Mouse (Mus musculus) hindbrain, embryonic 13.5 days (tissue): Measurements from ENCODE around the gene Helz2. TPM values are rescaled to one million over a fixed set of nuclear protein-coding genes. Genes with fewer than 3 reads are reported as not detected.

Source experiments
- ATAC-seq: fragments of 200-750 bp; cut with Nextera tagmentation; 2 replicates; pipeline ENCODE4 v1.8.0; 2017; ENCODE audit warnings: moderate TSS enrichment; ENCODE audit not compliant: low FRiP score
- H3K27ac ChIP-seq: fragments of 300-500 bp; sonication (generic); 2 replicates; pipeline ENCODE4 v1.5.1; 2015; ENCODE audit warnings: inconsistent platforms, mild to moderate bottlenecking, moderate library complexity
- H3K27me3 ChIP-seq: fragments of 300-500 bp; sonication (generic); 2 replicates; pipeline ENCODE4 v1.6.1; 2015; ENCODE audit warnings: mild to moderate bottlenecking, inconsistent platforms
- H3K36me3 ChIP-seq: fragments of 300-500 bp; sonication (generic); 2 replicates; pipeline ENCODE4 v1.6.1; 2015; ENCODE audit warnings: mild to moderate bottlenecking, inconsistent platforms
- H3K4me1 ChIP-seq: fragments of 300-500 bp; sonication (generic); replicated peaks from 2 replicates; pipeline ENCODE4 v1.6.1; 2015; ENCODE audit warnings: inconsistent platforms
- H3K4me2 ChIP-seq: fragments of 300-500 bp; sonication (generic); 2 replicates; pipeline ENCODE4 v1.6.1; 2015; ENCODE audit warnings: inconsistent platforms, mild to moderate bottlenecking, moderate library complexity
- H3K4me3 ChIP-seq: fragments of 300-500 bp; sonication (generic); 2 replicates; pipeline ENCODE4 v1.5.1; 2015; ENCODE audit warnings: mild to moderate bottlenecking, inconsistent platforms
- H3K9ac ChIP-seq: fragments of 300-500 bp; sonication (generic); 2 replicates; pipeline ENCODE4 v1.6.1; 2015; ENCODE audit warnings: mild to moderate bottlenecking, inconsistent platforms
- H3K9me3 ChIP-seq: fragments of 300-500 bp; sonication (generic); 2 replicates; pipeline ENCODE4 v1.6.1; 2016; ENCODE audit warnings: inconsistent platforms
- WGBS: fragments of 180-500 bp; shearing (Covaris S2); methylation state at CpG from one replicate; pipeline ENCODE4 v1.1.7; 2015; 5-methylcytosine and 5-hydroxymethylcytosine counted together
- polyA plus RNA-seq: library from polyadenylated mRNA; unstranded; fragments of >200 nt; fragmentation: Nextera tagmentation; extraction: Ambion mirVana; gene quantifications from 2 replicates; pipeline ENCODE4 v1.2.1, GENCODE M21; 2015

The Helz2 gene
- polyA plus RNA-seq, 1 experiment from 2014 or later = 0.38 TPM

DNA sequence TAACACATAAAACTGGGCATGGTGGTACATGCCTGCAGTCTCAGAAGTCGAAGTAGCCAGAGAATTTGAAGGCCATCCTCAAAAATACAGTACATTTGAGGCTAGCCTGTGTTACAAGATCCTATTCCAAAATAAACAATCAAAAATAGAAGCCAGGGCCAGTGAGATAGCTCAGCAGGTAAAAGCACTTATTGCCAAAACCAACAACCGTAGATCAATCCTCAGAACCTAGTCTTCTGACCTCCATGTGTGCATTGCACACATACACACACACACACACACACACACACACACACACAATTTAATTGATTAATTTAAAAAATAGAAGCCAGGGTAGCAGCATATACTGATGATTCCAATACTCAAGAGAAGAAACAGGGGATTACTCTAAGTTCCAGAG is 25.0 kb upstream of the Helz2 start:
- peaks cover 82% of the 10 kb centered on the region for H3K36me3 ChIP-seq
- WGBS = 91% methylated on average over 2 of the region's 2 CpGs
- no peak overlapping the region for H3K27ac ChIP-seq
- H3K27me3 ChIP-seq = no peaks in the 10 kb centered on the region
- H3K9ac ChIP-seq = no peak overlapping the region
- H3K4me2 ChIP-seq = no peak overlapping the region
- no peak for ATAC-seq
- no peaks in the 10 kb centered on the region for H3K4me1 ChIP-seq
- H3K4me3 ChIP-seq = no peak overlapping the region
- no peaks in the 10 kb centered on the region for H3K9me3 ChIP-seq

DNA sequence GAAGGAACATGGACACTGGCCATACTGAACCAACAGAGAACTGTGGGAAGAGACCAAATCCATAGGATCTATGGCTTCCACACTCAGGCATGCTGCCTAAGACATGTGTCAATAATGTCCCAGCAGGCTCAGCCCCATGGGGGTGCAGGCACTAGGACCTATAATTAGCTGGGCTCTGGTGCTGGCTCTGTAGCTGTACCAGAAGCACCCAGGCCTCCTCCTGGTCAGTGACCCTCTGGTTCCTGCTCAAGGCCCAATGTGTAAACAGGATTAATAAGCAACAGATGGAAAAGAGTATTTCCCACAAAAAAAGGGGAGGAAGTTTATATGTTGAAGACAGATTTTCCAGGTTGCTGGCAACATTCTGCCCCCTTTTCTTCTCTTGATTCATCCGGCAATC is 11.4 kb upstream of the Helz2 start:
- Histone ChIP-seq H3K36me3 (peaks cover 72% of the 10 kb centered on the region), H3K4me2 (no peak overlapping the region), H3K27ac (no peak overlapping the region), H3K4me1 (no peaks in the 10 kb centered on the region), H3K9me3 (no peaks in the 10 kb centered on the region), H3K9ac (no peak overlapping the region), H3K4me3 (no peak overlapping the region), H3K27me3 (no peaks in the 10 kb centered on the region)
- no peak for ATAC-seq
- WGBS = 87% methylated on average over 1 of the region's 1 CpGs

DNA sequence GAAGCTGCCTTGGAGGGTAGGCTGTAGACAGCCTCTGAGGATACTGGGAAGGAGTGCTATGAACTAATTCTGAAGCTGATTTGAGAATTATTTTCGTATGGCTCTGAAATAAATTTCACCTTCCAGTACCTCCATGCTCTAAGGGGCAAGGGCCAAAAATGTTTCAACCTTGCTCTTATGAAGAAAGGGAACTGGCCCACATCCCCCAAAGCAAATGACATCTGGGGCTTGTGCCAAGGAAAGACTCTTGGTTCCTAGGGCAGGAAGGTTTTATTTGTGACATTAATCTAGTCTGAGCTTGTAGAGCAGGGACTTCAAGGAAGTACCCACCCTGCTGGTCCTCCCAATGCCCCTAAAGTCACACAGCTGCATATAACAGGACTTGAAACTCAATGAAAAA is 10.0 kb upstream of the Helz2 start:
- no peaks in the 10 kb centered on the region for H3K9me3 ChIP-seq
- H3K4me1 ChIP-seq = no peaks in the 10 kb centered on the region
- WGBS = 92% methylated on average over 1 of the region's 1 CpGs
- peaks cover 61% of the 10 kb centered on the region for H3K36me3 ChIP-seq
- H3K4me3 ChIP-seq = no peak overlapping the region
- no peak for ATAC-seq
- H3K9ac ChIP-seq = no peak overlapping the region
- H3K27me3 ChIP-seq = no peaks in the 10 kb centered on the region
- H3K27ac ChIP-seq = no peak overlapping the region
- H3K4me2 ChIP-seq = no peak overlapping the region

DNA sequence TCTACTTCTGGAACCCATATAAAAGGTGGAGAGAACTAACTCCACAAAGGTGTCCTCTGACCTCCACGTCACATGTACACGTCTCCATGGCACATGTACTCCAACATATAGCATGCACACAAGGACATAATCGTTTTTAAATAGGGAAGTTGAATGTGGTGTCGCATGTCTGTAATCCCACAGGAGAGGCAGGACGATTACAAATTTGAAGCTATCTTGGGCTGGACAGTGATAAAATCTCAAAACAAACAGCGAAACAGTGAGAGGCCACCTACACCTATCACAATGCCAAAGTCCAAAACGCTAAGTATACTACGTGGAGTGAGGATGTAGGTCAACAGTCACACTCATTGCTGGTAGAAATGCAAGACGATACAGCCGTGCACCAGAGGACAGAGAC is 7.4 kb upstream of the Helz2 start:
- H3K4me3 ChIP-seq = no peak overlapping the region
- no peaks in the 10 kb centered on the region for H3K27me3 ChIP-seq
- no peak overlapping the region for H3K4me2 ChIP-seq
- peaks cover 38% of the 10 kb centered on the region for H3K36me3 ChIP-seq
- 89% methylated on average over 10 of the region's 10 CpGs for WGBS
- H3K4me1 ChIP-seq = no peaks in the 10 kb centered on the region
- H3K9me3 ChIP-seq = no peaks in the 10 kb centered on the region
- no peak for ATAC-seq
- H3K9ac ChIP-seq = no peak overlapping the region
- no peak overlapping the region for H3K27ac ChIP-seq

DNA sequence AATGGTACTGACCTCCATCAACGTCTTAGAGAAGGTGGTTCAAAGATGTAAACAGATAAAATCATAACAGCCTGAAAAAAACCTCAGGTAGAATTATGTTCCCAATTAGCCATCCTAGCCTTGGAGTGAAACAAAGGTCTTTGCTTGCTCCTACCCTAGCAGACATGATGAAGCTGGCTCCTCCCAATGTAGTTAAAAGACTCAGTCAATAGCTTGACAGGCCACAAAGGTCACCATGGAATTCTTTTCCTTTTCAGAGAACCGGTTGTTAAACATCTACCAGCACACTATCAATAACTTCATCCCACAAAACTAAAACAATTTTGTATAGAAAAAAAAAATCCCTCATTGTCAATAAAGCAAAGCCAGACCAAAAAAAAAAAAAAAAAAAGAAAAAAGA is 3.2 kb upstream of the Helz2 start:
- Histone ChIP-seq H3K9me3 (no peaks in the 10 kb centered on the region), H3K4me3 (no peak overlapping the region), H3K36me3 (no peaks in the 10 kb centered on the region; the same call in 1 of the 2 replicates), H3K27me3 (0 out of 2 replicates have a peak, but pooled peaks cover 7% of the 10 kb centered on the region), H3K27ac (no peak overlapping the region), H3K4me2 (no peak overlapping the region), H3K9ac (no peak overlapping the region), H3K4me1 (0 out of 2 replicates have a peak, but pooled peaks cover 5% of the 10 kb centered on the region)
- 24% methylated on average over 2 of the region's 2 CpGs for WGBS
- ATAC-seq = no peak

DNA sequence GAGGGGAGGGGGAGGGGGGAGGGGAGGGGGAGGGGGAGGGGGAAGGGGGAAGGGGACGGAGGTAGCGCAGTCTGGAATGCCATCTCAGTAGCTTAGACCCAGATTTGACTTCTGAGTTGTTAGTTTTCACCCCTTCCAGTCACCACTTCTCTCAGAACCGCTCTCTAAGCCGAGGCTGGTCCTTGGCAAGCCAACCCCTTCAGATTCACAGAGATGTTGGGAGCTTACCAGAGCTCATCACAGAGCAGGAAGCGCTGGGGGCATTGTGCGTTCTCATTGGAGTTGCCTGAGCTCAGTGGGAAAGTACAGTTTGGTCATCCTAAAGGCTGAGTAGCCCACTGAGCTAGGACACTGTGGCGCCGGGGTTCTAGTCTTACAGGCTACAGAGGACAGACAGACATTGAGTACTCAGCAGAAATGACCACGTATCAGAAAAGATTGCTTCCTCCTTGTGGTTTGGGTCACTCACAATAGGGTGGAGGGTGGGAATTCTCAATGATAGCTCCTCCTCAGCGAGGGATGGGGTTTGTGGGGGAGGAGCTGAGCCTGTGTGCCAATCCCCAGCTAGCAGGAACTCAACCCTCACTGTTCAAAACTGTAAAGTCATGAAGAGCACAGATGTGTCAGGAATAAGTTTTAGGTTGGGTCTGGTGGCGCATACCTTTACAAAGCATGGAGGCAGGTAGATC is 2.0 kb upstream of the Helz2 start:
- ATAC-seq = no peak
- H3K36me3 ChIP-seq = no peaks in the 10 kb centered on the region; the same call in 1 of the 2 replicates
- no peak overlapping the region for H3K4me2 ChIP-seq
- no peak overlapping the region for H3K4me3 ChIP-seq
- H3K4me1 ChIP-seq = 0 out of 2 replicates have a peak, but pooled peaks cover 5% of the 10 kb centered on the region
- 36% methylated on average over 11 of the region's 11 CpGs for WGBS
- no peaks in the 10 kb centered on the region for H3K9me3 ChIP-seq
- 0 out of 2 replicates have a peak, but pooled peaks cover 7% of the 10 kb centered on the region for H3K27me3 ChIP-seq
- no peak overlapping the region for H3K9ac ChIP-seq
- no peak overlapping the region for H3K27ac ChIP-seq

DNA sequence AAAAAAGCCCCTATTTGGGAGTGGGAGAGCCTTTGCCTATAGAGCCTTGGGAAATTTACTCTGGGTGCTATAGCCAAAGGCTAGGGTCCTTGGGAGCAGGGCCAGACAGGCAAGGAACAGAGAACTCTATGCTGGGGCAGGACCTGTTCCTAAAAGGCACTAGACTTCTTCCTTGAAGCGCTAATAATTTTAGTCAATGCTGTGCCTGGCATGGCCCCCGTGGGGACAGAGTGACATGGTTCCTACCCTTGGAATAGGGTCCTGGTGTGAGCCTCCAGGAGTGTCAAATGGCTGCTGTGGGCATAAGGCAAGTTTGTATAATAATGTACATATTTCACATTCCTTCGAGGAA is 463 bp upstream of the Helz2 start:
- no peak overlapping the region for H3K9ac ChIP-seq
- H3K27me3 ChIP-seq = 0 out of 2 replicates have a peak, but pooled peaks cover 7% of the 10 kb centered on the region
- H3K4me2 ChIP-seq = 0 out of 2 replicates have a peak overlapping the region, but pooled peaks have one; percentile 37
- no peak for ATAC-seq
- H3K4me3 ChIP-seq = no peak overlapping the region
- H3K27ac ChIP-seq = no peak overlapping the region
- 65% methylated on average over 3 of the region's 3 CpGs for WGBS
- no peaks in the 10 kb centered on the region for H3K9me3 ChIP-seq
- no peaks in the 10 kb centered on the region; the same call in 1 of the 2 replicates for H3K36me3 ChIP-seq
- H3K4me1 ChIP-seq = 0 out of 2 replicates have a peak, but pooled peaks cover 5% of the 10 kb centered on the region

DNA sequence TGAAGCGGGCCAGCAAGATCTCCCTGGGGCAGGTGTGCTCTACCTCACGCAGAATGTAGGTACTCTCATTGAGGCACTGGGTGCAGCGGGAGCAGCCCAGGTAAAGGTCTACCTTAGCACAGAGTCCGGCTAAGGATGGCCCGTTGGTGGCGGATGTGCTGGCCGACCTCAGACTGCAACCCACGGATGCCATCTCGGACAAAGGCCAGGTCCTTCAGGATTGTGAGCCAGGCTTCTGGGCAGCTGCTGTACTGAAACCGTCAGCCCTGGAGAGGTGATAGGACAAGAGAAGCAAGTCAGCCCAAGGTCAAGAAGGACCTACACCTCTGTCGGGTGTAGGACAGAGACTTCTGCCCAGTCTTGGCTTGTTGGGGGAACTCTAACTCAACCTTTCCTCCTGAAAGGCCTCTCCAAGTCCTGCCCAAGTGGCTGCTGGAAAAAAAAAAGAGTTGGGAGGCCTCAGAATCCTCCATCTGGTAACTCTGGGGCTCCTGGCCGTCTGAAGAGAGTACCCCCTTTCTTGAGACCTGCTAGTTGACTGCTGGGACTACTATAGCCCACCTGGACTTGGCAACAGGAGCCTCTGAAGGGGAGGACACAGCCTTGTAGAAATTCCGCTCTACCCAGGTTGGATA is 904 bp downstream of the Helz2 start:
- H3K9ac ChIP-seq = no peak overlapping the region
- no peak overlapping the region for H3K4me3 ChIP-seq
- 0 out of 2 replicates have a peak, but pooled peaks cover 5% of the 10 kb centered on the region for H3K4me1 ChIP-seq
- H3K36me3 ChIP-seq = no peaks in the 10 kb centered on the region
- no peaks in the 10 kb centered on the region for H3K9me3 ChIP-seq
- 93% methylated on average over 13 of the region's 13 CpGs for WGBS
- H3K4me2 ChIP-seq = no peak overlapping the region
- 0 out of 2 replicates have a peak, but pooled peaks cover 7% of the 10 kb centered on the region for H3K27me3 ChIP-seq
- no peak for ATAC-seq
- no peak overlapping the region for H3K27ac ChIP-seq

DNA sequence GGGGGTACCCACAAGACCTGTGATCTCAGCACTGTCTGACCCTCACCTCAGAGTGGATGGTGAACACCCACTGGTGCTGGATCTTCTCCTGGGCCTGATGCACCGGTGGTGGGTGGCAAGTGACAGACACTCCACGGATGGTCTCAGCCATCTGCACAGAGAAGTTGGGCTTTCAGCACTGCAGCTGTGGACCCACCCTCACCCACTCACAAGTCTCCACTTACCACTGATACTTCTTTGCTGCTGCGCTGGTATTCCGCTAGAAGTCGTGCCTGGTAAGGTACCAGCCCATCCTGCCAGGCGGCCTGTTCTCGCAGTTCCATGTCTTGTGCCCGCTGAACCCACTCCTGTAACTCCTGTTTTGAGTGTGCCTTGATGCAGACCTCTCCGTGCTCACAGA is 2.6 kb downstream of the Helz2 start:
- H3K27ac ChIP-seq = no peak overlapping the region
- no peak overlapping the region for H3K4me3 ChIP-seq
- H3K27me3 ChIP-seq = 0 out of 2 replicates have a peak, but pooled peaks cover 7% of the 10 kb centered on the region
- H3K9ac ChIP-seq = no peak overlapping the region
- no peaks in the 10 kb centered on the region for H3K36me3 ChIP-seq
- no peak overlapping the region for H3K4me2 ChIP-seq
- ATAC-seq = no peak
- H3K9me3 ChIP-seq = no peaks in the 10 kb centered on the region
- 92% methylated on average over 9 of the region's 9 CpGs for WGBS
- 0 out of 2 replicates have a peak, but pooled peaks cover 5% of the 10 kb centered on the region for H3K4me1 ChIP-seq

DNA sequence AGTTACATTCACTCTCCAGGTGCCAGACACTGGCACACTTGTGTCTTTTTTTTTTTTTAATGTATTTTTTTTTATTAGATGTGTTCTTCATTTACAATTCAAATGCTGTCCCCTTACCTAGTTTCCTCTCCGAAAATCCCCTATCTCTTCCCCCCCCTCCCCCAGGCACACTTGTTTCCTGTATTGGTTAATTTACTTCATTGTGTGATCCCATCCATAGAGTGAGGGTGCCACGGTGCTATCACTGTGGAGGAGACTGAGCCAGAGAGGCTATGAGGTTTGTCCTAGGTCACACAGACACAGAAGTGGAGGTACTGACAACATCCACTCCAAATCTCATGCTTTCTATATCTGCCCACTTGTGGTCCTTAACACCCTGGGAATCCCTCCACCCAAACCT is 3.0 kb downstream of the Helz2 start:
- H3K36me3 ChIP-seq = no peaks in the 10 kb centered on the region
- no peaks in the 10 kb centered on the region for H3K9me3 ChIP-seq
- no peak overlapping the region for H3K9ac ChIP-seq
- H3K4me1 ChIP-seq = 0 out of 2 replicates have a peak, but pooled peaks cover 5% of the 10 kb centered on the region
- no peak overlapping the region for H3K4me2 ChIP-seq
- H3K27ac ChIP-seq = no peak overlapping the region
- ATAC-seq = no peak
- 73% methylated on average over 2 of the region's 2 CpGs for WGBS
- 0 out of 2 replicates have a peak, but pooled peaks cover 7% of the 10 kb centered on the region for H3K27me3 ChIP-seq
- H3K4me3 ChIP-seq = no peak overlapping the region

DNA sequence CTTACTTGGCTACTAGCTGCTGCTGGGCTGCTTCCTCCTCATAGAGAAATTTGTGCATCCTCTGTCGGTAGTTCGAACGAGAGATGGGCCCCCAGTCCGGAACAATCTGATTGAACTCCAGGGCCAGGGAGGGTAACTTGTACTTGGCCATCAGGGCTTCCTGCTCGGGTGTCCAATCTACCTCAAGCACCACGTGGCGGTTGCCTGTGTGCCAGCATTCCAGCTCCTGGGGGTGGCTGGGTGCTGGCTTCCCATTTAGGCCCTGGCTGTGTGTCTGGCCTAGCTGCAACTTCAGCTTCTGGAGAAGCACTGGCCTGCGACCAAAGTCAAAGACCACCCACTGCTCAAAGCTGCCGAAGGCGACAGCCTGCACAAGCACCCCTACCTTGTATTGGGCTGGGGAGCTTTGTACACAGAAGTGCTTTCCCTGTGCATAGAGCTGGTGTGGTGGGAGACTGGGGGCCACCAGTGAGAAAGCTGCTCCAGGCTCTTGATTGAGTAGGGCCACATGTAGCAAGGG is 3.7 kb downstream of the Helz2 start:
- 0 out of 2 replicates have a peak, but pooled peaks cover 5% of the 10 kb centered on the region for H3K4me1 ChIP-seq
- H3K27ac ChIP-seq = no peak overlapping the region
- no peak overlapping the region for H3K4me2 ChIP-seq
- ATAC-seq = no peak
- H3K4me3 ChIP-seq = no peak overlapping the region
- H3K36me3 ChIP-seq = no peaks in the 10 kb centered on the region
- WGBS = 81% methylated on average over 10 of the region's 10 CpGs
- H3K9ac ChIP-seq = no peak overlapping the region
- H3K27me3 ChIP-seq = 0 out of 2 replicates have a peak, but pooled peaks cover 7% of the 10 kb centered on the region
- no peaks in the 10 kb centered on the region for H3K9me3 ChIP-seq

DNA sequence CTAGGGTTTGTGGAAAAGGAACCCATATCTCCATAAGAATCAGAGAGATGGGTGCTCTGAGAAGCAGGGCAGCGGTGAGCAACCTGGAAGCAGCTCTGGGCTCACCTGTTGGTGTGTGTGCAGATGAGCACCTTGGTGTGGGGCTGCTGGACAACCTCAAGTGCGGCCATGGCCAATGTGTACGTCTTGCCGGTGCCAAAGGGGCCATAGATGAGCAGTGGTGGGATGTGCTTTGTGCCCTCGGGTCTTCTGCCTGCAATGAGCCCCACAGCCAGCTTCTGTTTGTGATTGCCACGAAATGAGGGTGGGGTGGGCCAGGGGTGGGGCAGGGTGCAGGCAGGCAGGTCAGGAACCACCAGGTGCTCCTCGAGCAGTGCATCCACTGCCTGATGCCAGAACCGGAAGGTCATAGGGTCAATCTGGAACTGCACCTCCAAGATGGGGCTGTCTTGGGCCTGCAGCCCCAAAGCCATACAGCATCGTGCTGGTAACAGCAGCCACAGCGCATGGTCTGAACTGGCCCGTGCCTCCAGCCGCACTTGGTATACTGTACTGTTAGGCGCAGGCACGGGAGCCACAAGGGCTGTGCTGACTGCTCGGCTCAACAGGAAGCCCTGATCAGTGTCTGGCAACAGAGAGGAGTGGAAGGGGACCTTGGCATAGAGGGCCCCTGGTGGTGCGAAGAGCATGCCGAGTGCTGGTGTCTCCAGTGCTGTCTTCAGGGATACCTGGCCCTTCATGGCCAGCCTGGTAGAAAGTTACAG is 4.4 kb downstream of the Helz2 start:
- H3K27me3 ChIP-seq = 0 out of 2 replicates have a peak, but pooled peaks cover 7% of the 10 kb centered on the region
- H3K9ac ChIP-seq = no peak overlapping the region
- no peaks in the 10 kb centered on the region for H3K36me3 ChIP-seq
- no peak for ATAC-seq
- WGBS = 90% methylated on average over 17 of the region's 17 CpGs
- no peaks in the 10 kb centered on the region for H3K9me3 ChIP-seq
- no peak overlapping the region for H3K4me2 ChIP-seq
- 0 out of 2 replicates have a peak, but pooled peaks cover 5% of the 10 kb centered on the region for H3K4me1 ChIP-seq
- H3K27ac ChIP-seq = no peak overlapping the region
- no peak overlapping the region for H3K4me3 ChIP-seq
